Mouse (Mus musculus) brain, embryonic 14.5 days (tissue): ENCODE measurements at regions not wholly inside any gene's neighbourhood (a gene's known extent, or its start where the extent isn't known, plus 50 kb on each side); places are given as distances from the start of the nearest gene placed in this dataset.

Experiments
- DNase-seq: peaks from one replicate; pipeline ENCODE4 v3.0.0-alpha.2; 2011; ENCODE audit warnings: low read depth
- CTCF ChIP-seq: fragments of 200-500 bp; IDR thresholded peaks from 2 replicates; pipeline ENCODE4 v1.5.1; 2012; ENCODE audit warnings: inconsistent platforms, mild to moderate bottlenecking, moderate library complexity, borderline replicate concordance; ENCODE audit not compliant: insufficient read depth, insufficient read length; ENCODE audit errors: extremely low read depth
- POLR2A ChIP-seq: fragments of 200-500 bp; IDR thresholded peaks from 2 replicates; pipeline ENCODE4 v1.6.1; 2012; ENCODE audit warnings: mild to moderate bottlenecking, inconsistent platforms, borderline replicate concordance; ENCODE audit not compliant: poor library complexity, insufficient read depth, insufficient read length, severe bottlenecking; ENCODE audit errors: extremely low read depth

DNA sequence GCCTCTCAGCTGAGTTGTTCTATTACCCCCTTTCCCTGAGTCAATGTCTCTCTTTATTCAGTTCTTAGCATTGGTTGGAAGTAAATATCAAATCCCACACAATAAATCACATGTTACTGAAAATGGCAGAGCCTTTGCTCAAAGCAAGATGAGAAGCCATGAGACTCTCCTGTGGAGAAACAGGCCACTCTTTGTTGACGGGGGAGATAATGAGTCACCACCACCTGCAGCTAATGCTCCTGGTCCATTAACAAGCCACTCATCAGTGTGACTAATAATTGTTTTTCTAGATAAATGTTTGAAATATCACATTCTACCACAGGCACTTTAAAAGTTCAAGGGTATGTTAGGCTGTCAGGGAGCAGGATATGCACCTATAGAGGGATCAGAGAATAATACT lies 61.0 kb upstream of the Galnt18 start:
- no peak for DNase-seq
- TF ChIP-seq CTCF (no peak), POLR2A (no peak)

DNA sequence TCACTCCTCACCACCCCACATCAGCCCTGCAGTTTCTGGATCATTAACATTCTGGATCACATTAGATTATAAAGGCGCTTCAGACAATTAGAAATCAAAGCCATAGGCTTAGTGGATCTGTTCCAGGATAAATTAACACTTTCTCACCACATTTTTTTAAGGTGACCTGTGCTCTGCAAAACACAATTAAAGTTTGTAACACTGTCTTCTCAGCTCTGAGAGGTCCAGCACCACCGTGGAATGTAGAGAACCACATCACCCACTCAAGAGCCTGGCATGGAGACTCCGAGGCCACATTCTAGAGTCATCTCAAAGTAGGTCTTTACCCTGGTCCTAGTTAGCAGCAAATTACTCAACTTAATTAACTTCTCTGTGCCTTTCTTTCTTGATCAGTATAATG lies 58.4 kb upstream of the Galnt18 start:
- peak; percentile 17 for DNase-seq
- no peak for TF ChIP-seq POLR2A
- TF ChIP-seq CTCF = no peak

DNA sequence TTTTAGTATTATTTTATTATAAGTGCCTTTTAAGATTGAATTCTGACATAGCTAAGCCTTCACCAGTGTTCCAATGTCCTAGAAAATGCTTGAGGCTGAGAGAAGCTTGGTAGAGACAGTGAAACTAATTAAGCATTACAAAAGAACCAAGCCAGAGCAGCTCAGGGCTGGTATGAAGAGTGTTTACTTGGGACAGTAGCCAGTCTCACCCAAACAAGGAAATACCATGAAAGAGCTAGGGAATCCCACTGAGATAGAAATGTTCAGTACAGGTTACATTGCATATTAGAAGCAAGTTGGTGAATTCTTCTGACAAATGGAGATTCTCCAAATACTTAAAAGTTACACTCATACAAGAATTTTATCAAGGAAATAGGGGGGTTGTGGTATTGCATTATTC lies 54.6 kb upstream of the Galnt18 start:
- DNase-seq = peak; percentile 6

DNA sequence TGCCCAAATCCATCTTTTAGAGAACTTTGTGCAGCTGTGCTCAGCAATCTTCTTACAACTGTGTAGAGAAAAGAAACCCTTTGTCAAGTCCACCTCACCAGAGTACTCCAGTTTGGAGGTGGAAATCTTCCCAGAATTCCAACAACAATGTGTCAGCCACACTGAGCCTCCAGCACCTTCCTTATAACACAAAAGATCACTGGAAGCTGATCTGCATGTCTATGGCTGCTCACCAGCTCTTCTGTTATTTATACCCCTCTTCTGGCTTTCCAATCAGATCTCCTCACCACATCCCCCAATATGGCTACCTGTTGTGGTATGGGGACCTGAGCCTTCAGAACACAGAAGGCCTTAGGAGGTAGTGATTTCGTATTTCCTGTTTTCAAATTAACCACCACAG lies 50.2 kb upstream of the Galnt18 start:
- TF ChIP-seq POLR2A (no peak), CTCF (no peak)

More for the DNA sequence above, 50.2 kb upstream of the Galnt18 start:
- no peak for DNase-seq
